Mouse (Mus musculus): ENCODE measurements around the gene Pcf11.

- no peak for TF ChIP-seq POLR2A (IDR thresholded peaks at IDR 0.05; ENCODE audit: borderline replicate concordance, low read depth, low read length)
- TF ChIP-seq CTCF (IDR thresholded peaks at IDR 0.05; ENCODE audit: low read depth, low read length) = no peak
Observed at GRCm38 (mm10) chr7:92610830-92611229, 58.9 kb downstream of the Pcf11 start.
